Mouse (Mus musculus) neural tube, embryonic 13.5 days (tissue): ENCODE results near the gene Nxnl1. TPM values are rescaled to one million over a fixed set of nuclear protein-coding genes. Genes with fewer than 3 reads are reported as not detected.

Experiments
- ATAC-seq: fragments of 200-750 bp; cut with Nextera tagmentation; 2 replicates; pipeline ENCODE4 v1.8.0; 2017; ENCODE audit warnings: low read depth, mild to moderate bottlenecking, moderate TSS enrichment, moderate library complexity
- H3K27ac ChIP-seq: fragments of 300-500 bp; sonication (generic); replicated peaks from 2 replicates; pipeline ENCODE4 v1.5.1; 2015; ENCODE audit warnings: moderate library complexity, mild to moderate bottlenecking, inconsistent platforms
- H3K27me3 ChIP-seq: fragments of 300-500 bp; sonication (generic); 2 replicates; pipeline ENCODE4 v1.6.1; 2015; ENCODE audit warnings: mild to moderate bottlenecking, inconsistent platforms
- H3K36me3 ChIP-seq: fragments of 300-500 bp; sonication (generic); 2 replicates; pipeline ENCODE4 v1.6.1; 2015; ENCODE audit warnings: mild to moderate bottlenecking, inconsistent platforms
- H3K4me1 ChIP-seq: fragments of 300-500 bp; sonication (generic); replicated peaks from 2 replicates; pipeline ENCODE4 v1.6.1; 2015; ENCODE audit warnings: inconsistent platforms
- H3K4me2 ChIP-seq: fragments of 300-500 bp; sonication (generic); 2 replicates; pipeline ENCODE4 v1.6.1; 2015; ENCODE audit warnings: inconsistent platforms, mild to moderate bottlenecking, moderate library complexity
- H3K4me3 ChIP-seq: fragments of 300-500 bp; sonication (generic); 2 replicates; pipeline ENCODE4 v1.5.1; 2015; ENCODE audit warnings: mild to moderate bottlenecking, inconsistent platforms
- H3K9ac ChIP-seq: fragments of 300-500 bp; sonication (generic); 2 replicates; pipeline ENCODE4 v1.6.1; 2015; ENCODE audit warnings: moderate library complexity, mild to moderate bottlenecking, inconsistent platforms
- H3K9me3 ChIP-seq: fragments of 300-500 bp; sonication (generic); 2 replicates; pipeline ENCODE4 v1.6.1; 2016; ENCODE audit warnings: inconsistent platforms
- WGBS: fragments of 180-500 bp; shearing (Covaris S2); methylation state at CpG from one replicate; pipeline ENCODE4 v1.1.7; 2015; 5-methylcytosine and 5-hydroxymethylcytosine counted together
- polyA plus RNA-seq: library from polyadenylated mRNA; unstranded; fragments of >200 nt; fragmentation: Nextera tagmentation; extraction: Ambion mirVana; gene quantifications from 2 replicates; pipeline ENCODE4 v1.2.1, GENCODE M21; 2015

Nxnl1 gene
- polyA plus RNA-seq, 1 experiment from 2014 or later = not detected

DNA sequence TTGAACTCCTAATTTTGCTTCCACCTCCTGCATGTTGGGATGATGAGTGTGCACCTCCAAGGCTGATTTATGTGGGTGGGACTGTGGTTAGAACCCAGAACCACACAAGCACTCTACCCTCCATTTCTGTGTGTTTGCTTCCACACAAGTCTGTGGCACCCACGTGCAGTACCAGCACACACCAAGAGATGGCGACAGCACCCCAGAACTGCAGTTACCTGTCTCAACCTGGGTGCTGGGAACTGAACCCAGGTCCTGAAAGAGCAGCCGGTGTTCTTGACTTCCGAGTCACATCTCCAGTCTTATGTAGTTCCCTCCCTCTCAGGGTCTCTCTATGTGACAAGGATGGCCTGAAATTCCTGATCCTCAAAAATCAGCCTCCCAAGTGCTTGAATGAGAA lies 2.4 kb downstream of the Nxnl1 start:
- Histone ChIP-seq H3K9me3 (no peaks in the 10 kb centered on the region), H3K27me3 (peaks cover 97% of the 10 kb centered on the region), H3K4me3 (no peak overlapping the region), H3K9ac (no peak overlapping the region), H3K4me1 (peaks cover 19% of the 10 kb centered on the region), H3K4me2 (no peak overlapping the region), H3K27ac (no peak overlapping the region), H3K36me3 (no peaks in the 10 kb centered on the region)
- WGBS = 85% methylated on average over 4 of the region's 4 CpGs
- ATAC-seq = no peak

DNA sequence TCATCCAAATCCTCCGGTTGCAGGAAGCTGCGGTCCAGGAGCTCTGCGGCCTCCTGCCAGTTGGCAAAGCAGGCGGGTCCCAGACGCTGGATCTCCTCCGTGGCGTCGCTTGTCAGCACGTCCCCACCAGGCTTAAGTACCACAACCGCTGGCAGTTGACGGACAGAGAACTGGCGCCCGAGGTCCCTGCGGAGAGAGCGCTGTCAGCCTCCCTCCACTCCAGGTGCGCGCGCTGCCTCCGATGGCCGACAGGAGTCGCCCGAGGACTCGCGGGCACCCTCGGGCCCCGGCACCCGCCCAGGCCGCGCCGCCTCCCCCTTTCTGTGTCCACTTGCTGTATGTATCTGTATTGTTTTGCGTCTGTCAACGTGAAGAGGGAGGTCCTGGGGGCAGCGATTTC lies 3.6 kb downstream of the Nxnl1 start:
- Histone ChIP-seq H3K4me1 (peaks cover 17% of the 10 kb centered on the region), H3K4me3 (peak overlapping the region; percentile 28), H3K9ac (peak overlapping the region; percentile 43), H3K36me3 (no peaks in the 10 kb centered on the region), H3K27me3 (peaks cover 98% of the 10 kb centered on the region), H3K4me2 (peak overlapping the region; percentile 48), H3K27ac (no peak overlapping the region), H3K9me3 (no peaks in the 10 kb centered on the region)
- whole genome bisulfite sequencing = 1% methylated on average over 30 of the region's 33 CpGs
- peak; percentile 64; the same call in 1 of the 2 replicates for ATAC-seq

DNA sequence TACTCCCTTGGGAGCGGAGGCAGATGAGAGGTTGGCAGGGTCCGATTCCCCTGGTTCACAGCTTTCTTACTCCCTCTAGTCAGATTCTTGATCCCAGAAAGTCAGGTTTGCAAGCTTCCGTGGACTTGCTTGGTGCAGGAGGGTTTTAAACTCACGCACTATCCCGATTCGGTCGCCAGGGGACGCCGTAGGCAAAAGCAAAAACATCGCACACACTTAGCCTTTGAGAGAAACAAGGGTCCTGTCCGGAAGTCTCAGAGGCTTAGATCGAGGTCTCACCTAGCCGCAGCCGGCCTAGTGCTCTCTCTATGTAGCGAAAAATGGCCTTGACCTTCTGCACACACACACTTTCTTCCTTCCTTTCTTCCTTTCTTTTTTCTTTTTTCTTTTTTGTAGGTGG lies 5.0 kb downstream of the Nxnl1 start:
- H3K9ac ChIP-seq = no peak overlapping the region
- no peak overlapping the region for H3K27ac ChIP-seq
- H3K4me3 ChIP-seq = no peak overlapping the region
- peaks cover 98% of the 10 kb centered on the region for H3K27me3 ChIP-seq
- no peak for ATAC-seq
- H3K9me3 ChIP-seq = no peaks in the 10 kb centered on the region
- WGBS = 5% methylated on average over 15 of the region's 15 CpGs
- H3K4me2 ChIP-seq = no peak overlapping the region
- H3K4me1 ChIP-seq = peaks cover 17% of the 10 kb centered on the region
- no peaks in the 10 kb centered on the region for H3K36me3 ChIP-seq

DNA sequence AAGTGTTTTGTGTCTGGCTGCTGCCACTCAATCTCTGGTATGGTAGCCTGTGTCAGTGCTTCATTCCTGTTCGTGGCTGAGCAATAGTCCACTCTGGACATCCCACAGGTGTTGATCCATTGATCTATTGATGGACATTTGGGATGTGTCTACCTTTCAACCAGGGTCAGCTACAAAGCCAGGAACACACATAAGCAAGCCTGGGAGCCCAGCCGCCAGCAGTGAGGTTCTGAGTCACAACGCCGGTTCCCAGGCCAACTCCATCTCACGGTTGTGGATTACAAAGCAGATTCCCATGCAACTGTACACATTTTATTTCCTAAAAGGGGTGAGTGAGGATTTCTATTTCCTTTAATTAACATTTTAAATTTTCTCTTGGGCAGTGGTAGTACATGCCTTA lies 5.6 kb downstream of the Nxnl1 start:
- 82% methylated on average over 5 of the region's 5 CpGs for WGBS
- H3K4me2 ChIP-seq = no peak overlapping the region
- no peak overlapping the region for H3K4me3 ChIP-seq
- H3K4me1 ChIP-seq = peaks cover 17% of the 10 kb centered on the region
- H3K9ac ChIP-seq = no peak overlapping the region
- no peaks in the 10 kb centered on the region for H3K36me3 ChIP-seq
- no peak overlapping the region for H3K27ac ChIP-seq
- no peak for ATAC-seq
- peaks cover 98% of the 10 kb centered on the region for H3K27me3 ChIP-seq
- H3K9me3 ChIP-seq = no peaks in the 10 kb centered on the region

DNA sequence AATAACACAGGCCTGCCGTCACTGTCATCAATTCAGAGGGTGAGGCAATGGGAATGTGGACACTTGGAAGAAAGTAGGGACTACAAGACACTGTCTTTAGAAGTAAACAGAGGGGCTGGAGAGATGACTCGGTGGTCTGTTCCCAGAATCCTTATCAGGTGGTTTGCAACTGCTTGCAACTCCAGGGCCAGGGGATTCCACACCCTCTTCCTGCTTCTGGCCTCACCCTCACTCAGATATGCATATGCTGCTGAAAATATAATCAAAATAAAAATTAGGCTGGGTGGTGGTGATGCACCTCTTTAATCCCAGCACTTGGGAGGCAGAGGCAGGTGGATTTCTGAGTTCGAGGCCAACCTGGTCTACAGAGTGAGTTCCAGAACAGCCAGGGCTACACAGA lies 6.3 kb downstream of the Nxnl1 start:
- Histone ChIP-seq H3K4me2 (no peak overlapping the region), H3K4me1 (peaks cover 17% of the 10 kb centered on the region), H3K27me3 (peaks cover 99% of the 10 kb centered on the region), H3K27ac (no peak overlapping the region), H3K9ac (no peak overlapping the region), H3K4me3 (no peak overlapping the region), H3K36me3 (no peaks in the 10 kb centered on the region), H3K9me3 (no peaks in the 10 kb centered on the region)
- ATAC-seq = no peak
- 77% methylated on average over 3 of the region's 3 CpGs for WGBS

DNA sequence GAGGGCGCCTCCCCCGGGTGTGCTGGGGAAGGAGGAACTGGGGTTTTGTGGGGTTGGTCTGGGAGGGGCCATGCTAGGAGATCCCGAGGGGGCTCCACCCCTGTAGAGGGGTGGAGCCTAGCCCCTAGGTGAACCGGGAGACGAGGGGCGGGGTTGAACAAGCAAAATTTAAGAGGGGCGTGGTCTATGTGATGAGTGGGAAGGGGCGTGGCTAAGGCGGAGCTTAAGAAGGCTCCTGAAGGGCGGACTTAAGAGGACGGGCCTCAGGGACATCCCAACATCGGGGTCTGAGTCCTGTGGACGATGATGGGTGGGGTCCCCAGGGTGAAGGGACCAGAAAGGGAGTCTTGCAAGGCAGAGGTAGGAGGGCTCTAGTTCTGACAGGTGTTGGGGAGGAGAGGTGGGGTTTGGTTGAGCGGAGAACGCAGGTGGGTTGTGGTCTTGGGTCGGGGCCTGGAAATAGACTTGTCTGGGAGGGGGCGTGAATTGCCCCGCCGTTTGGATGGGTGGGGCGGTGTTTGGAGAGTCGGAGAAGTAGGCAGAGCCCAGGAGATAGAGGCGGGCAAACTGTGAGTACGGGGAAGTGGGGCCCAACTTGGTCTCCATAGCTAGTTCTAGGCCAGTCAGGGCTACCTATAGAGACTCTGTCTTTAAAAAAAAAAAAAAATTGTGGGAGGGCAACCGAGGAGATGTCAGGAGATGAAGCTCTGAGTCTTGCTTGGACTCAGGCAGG lies 7.3 kb downstream of the Nxnl1 start:
- peaks cover 17% of the 10 kb centered on the region for H3K4me1 ChIP-seq
- no peak overlapping the region for H3K27ac ChIP-seq
- 0 out of 2 replicates have a peak overlapping the region, but pooled peaks have one; percentile 41 for H3K9ac ChIP-seq
- WGBS = 3% methylated on average over 24 of the region's 24 CpGs
- H3K9me3 ChIP-seq = no peaks in the 10 kb centered on the region
- peak overlapping the region; percentile 18 for H3K4me3 ChIP-seq
- peak overlapping the region; percentile 47 for H3K4me2 ChIP-seq
- peaks cover 97% of the 10 kb centered on the region for H3K27me3 ChIP-seq
- no peaks in the 10 kb centered on the region for H3K36me3 ChIP-seq
- no peak for ATAC-seq

DNA sequence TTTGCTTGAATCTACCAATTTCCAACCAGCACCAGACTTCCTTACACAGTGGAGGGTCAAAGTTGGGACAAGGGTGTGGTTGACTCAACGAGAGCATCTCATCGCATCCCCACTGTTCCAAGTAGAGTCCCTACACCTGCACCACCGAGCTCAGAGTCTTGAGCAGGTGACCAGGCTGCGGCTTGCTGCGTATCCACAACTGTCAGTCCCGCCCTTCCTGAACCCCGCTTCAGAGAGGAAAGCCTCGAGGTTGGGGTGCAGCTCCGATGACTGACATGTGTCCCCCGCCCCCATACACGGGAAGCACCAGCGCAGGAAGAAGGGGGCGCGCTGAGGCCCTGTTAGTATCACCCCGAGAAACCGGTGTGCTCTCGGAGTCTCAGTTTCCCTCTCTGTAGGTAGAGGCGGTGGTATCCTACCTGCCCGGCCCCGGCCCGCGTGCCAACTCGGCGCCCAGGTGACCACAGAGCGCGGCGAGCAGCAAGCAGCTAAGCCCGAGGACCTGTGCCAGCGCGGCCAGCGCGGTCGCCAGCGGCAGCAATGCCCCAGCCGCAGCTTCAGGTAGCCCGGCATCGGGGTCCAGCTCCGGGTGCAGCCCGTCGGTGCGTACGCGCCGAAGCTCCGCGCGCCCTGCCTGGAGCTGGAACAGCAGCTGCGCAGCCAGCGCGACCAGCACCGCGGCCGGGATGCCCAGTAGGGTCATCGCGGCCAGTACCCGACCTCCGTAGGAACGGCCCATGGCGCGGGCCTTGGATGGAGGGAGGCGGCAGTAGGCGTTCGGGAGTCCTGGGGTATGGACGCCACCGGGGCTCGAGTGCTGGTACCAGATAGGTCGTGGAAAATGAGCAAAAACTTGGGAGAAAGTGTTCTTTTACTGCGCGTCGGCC lies 8.1 kb downstream of the Nxnl1 start, which contains the start of gene Tmem221:
TSS of gene Tmem221 (minus strand) at position 801 of the 887 bp plus-strand sequence.
- 4% methylated on average over 69 of the region's 70 CpGs for WGBS
- H3K27me3 ChIP-seq = peaks cover 93% of the 10 kb centered on the region
- H3K9ac ChIP-seq = 0 out of 2 replicates have a peak within 1 kb of the TSS, but pooled peaks have one; percentile 41
- H3K36me3 ChIP-seq = no peaks in the 10 kb centered on the region
- H3K27ac ChIP-seq = no peak within 1 kb of the TSS
- H3K9me3 ChIP-seq = no peaks in the 10 kb centered on the region
- no peak for ATAC-seq
- H3K4me3 ChIP-seq = peak within 1 kb of the TSS; percentile 18
- H3K4me2 ChIP-seq = peak within 1 kb of the TSS; percentile 47
- H3K4me1 ChIP-seq = peaks cover 17% of the 10 kb centered on the region

DNA sequence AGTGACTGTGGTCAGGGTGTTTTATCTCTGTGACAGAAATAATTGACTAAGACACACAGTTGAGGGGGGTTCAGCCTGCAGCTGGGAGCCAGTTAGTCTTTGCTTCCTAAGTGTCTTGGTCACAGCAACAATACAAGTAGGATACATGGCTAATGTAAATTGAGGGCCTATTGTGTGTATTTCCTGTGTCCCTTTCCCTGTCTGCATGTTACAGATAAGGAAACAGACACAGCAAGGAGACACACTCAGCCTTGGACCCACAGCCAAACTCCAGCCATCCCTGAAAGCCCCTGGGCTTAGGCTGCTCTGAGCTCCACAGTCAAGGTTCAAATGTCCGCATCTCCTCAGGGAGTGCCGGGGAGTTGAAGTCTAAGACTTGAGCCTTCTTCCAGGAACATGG lies 11.8 kb downstream of the Nxnl1 start:
- Histone ChIP-seq H3K9me3 (no peaks in the 10 kb centered on the region), H3K9ac (no peak overlapping the region), H3K27ac (no peak overlapping the region), H3K4me1 (peaks cover 9% of the 10 kb centered on the region), H3K4me2 (no peak overlapping the region), H3K27me3 (peaks cover 57% of the 10 kb centered on the region), H3K36me3 (no peaks in the 10 kb centered on the region), H3K4me3 (no peak overlapping the region)
- ATAC-seq = no peak
- 94% methylated on average over 2 of the region's 2 CpGs for WGBS

DNA sequence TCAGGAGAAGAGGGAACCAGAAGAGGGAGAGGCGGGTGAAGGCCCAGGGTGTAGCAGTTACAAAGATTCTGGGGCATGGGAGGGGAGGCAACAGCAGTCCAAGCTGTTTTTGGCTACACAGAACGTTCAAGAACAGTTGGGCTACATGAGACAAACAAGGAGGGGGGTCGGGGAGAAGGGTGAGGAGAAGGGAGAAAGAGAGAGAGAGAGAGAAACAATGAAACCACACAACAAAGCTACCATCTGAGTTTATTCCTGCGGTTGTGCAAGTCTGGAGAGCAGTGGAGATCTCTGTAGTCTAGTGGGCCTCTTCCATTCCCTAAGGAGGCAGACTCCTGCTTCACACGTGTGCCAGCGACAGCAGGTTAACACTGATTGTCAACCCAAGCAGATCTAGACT lies 12.4 kb downstream of the Nxnl1 start:
- Histone ChIP-seq H3K27ac (no peak overlapping the region), H3K4me2 (no peak overlapping the region), H3K4me3 (no peak overlapping the region), H3K9me3 (no peaks in the 10 kb centered on the region), H3K27me3 (peaks cover 51% of the 10 kb centered on the region), H3K9ac (no peak overlapping the region), H3K36me3 (no peaks in the 10 kb centered on the region), H3K4me1 (peaks cover 8% of the 10 kb centered on the region)
- 72% methylated on average over 6 of the region's 6 CpGs for WGBS
- ATAC-seq = no peak

DNA sequence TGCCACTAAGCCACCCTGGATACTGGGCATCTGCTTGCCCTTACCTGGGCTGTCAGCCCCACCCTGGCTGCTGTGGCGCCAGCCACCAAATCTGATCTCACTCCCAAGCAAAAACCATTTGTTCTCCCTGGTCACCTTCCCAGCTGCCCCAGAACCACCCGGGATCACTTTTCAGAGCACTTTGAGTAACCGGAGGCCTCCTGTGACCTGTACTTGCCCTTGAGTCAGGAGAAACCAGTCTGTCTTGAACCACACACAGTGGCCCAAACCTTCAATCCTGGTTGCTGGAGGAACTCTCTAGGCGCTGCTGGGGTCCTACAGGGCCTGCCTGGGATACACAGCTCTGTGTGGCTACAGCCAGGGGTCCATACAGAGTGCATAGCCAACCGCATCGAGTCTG lies 13.6 kb downstream of the Nxnl1 start:
- H3K9me3 ChIP-seq = no peaks in the 10 kb centered on the region
- no peak overlapping the region for H3K4me2 ChIP-seq
- no peak overlapping the region for H3K27ac ChIP-seq
- no peak overlapping the region for H3K4me3 ChIP-seq
- 71% methylated on average over 6 of the region's 6 CpGs for WGBS
- no peak for ATAC-seq
- H3K27me3 ChIP-seq = peaks cover 38% of the 10 kb centered on the region
- H3K9ac ChIP-seq = no peak overlapping the region
- H3K36me3 ChIP-seq = peaks cover 10% of the 10 kb centered on the region
- H3K4me1 ChIP-seq = no peaks in the 10 kb centered on the region

DNA sequence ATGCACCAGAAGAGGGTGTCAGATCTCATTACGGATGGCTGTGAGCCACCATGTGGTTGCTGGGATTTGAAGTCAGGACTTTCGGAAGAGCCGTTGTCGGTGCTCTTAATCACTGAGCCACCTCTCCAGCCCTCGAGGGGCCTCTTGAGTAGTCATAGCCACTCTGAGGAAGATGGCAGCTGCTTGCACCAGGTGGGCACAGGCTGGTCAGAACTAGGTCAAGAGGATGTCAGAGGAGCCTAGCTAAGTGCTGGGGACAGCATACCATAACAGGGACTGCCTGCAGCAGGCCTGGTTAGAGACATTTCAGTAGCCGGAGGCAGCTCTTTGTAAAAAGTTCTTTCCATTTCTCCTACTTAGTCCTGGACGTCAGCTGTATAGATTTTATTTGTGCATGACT lies 15.6 kb downstream of the Nxnl1 start:
- Histone ChIP-seq H3K9ac (no peak overlapping the region), H3K4me1 (no peaks in the 10 kb centered on the region), H3K27me3 (peaks cover 18% of the 10 kb centered on the region), H3K4me2 (no peak overlapping the region), H3K9me3 (no peaks in the 10 kb centered on the region), H3K27ac (no peak overlapping the region), H3K4me3 (no peak overlapping the region), H3K36me3 (peaks cover 29% of the 10 kb centered on the region)
- 72% methylated on average over 7 of the region's 7 CpGs for WGBS
- no peak for ATAC-seq

DNA sequence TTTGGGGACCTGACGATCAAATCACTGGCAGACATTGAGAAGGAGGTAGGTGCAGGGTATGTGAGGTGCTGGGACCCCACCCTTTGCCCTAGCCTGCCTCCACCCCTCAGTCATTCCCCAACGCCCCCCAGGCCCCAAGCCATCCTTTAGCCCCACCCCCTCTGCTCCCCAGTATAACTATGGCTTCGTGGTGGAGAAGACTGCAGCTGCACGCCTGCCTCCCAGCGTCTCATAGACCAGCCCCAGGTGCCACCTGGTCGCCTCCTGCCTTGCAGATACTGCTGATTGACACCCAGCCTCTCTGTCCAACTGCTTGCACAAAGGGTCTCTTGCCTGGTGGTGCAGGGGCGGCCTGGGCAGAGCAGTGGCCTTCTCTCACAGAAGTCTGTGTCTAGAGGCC lies 18.8 kb downstream of the Nxnl1 start:
- 89% methylated on average over 7 of the region's 7 CpGs for WGBS

More for the DNA sequence above, 18.8 kb downstream of the Nxnl1 start:
- ATAC-seq = no peak
- no peak overlapping the region for H3K9ac ChIP-seq
- H3K27me3 ChIP-seq = no peaks in the 10 kb centered on the region
- no peak overlapping the region for H3K4me2 ChIP-seq
- H3K4me3 ChIP-seq = no peak overlapping the region
- H3K4me1 ChIP-seq = peaks cover 11% of the 10 kb centered on the region
- no peak overlapping the region for H3K27ac ChIP-seq
- no peaks in the 10 kb centered on the region for H3K9me3 ChIP-seq
- peaks cover 36% of the 10 kb centered on the region for H3K36me3 ChIP-seq
